Mouse (Mus musculus): ENCODE measurements around the gene Rnf183.

GRCm38 (mm10) chr4:62454995-62455394 is 19.9 kb upstream of the Rnf183 start:
- TF ChIP-seq CTCF (IDR thresholded peaks at IDR 0.05; ENCODE audit: low read depth): peak; percentile 78
- no peak for TF ChIP-seq EP300 (optimal IDR thresholded peaks at IDR 0.05)
